Mouse (Mus musculus): ENCODE data around the gene Kirrel. TPM values are rescaled to one million over a fixed set of nuclear protein-coding genes. Genes with fewer than 3 reads are reported as not detected.

Gene Kirrel
- polyA plus RNA-seq, 1 experiment from 2014 or later, result 13.2 TPM

DNA sequence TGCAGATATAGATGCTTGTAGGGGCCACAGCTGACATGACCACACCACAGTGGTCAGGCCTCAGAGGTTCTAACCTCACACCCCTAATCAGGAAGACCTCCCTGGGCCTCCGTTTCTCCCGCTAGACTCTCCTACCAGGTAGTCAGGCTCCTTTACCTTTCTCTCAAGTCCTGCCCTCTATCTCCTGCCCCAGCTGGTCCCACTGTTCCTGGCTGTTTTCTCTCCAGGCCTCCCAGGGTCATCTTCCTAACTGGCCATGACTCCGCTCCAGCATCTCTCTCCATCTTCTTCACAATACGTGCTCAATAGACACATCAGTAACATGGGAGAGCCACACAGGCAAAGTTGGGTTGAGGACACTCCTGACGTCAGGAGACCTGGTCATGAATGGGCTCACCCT, 12.9 kb downstream of the Kirrel start:
- H3K4me3 ChIP-seq (ENCODE audit: low read length), result no peak overlapping the region
- ATAC-seq (ENCODE audit: low read depth), result no peak
- no peak overlapping the region for H3K27ac ChIP-seq (ENCODE audit: low read length)
- H3K4me1 ChIP-seq (replicated peaks; ENCODE audit: control insufficient read depth, insufficient read depth, low read length), result peaks cover 57% of the 10 kb centered on the region
- no peaks in the 10 kb centered on the region for H3K9me3 ChIP-seq (ENCODE audit: control insufficient read depth, low read length)
- no peak overlapping the region for H3K4me2 ChIP-seq (ENCODE audit: low read depth, low read length)
- no peaks in the 10 kb centered on the region; the same call in 1 of the 2 replicates for H3K36me3 ChIP-seq (ENCODE audit: control insufficient read depth, insufficient read depth, low read length)
- H3K27me3 ChIP-seq (ENCODE audit: control insufficient read depth, insufficient read depth, low read depth, low read length), result no peaks in the 10 kb centered on the region
- H3K9ac ChIP-seq (ENCODE audit: low read length), result no peak overlapping the region
- WGBS, result 86% methylated on average over 5 of the region's 5 CpGs

DNA sequence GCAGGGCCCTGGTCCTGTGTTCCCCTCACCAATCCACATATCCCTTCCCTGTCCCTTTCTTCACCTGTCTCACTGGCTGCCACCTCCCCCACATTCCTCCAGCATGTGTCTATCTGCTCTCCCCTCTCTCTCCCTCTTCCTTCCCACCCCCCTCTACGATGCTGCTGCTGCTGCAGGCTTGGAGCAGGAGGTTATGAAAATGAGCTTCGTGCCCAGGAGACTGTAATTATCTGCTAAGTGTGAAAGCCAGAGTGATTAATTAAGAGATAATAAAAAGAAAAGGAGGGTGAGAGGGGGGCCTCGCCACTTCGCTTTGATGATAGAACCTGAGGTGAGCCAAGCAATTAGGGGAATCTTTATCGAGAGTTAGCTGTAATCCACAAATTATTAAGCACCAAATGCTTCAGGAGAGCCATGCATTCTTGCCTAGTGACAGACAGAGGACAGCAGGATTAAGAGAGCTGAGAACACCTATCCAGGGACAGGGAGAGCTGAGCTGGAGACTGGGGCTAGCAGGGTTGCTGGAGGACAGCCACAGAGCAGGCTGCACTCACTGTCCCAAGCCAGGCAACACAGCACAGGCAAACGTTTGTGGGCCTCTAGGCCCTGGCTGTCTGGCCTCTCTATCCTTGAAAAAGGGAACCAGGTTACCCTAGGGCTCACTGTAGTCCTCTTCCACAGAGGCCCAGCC, 13.6 kb downstream of the Kirrel start:
- Histone ChIP-seq H3K4me3 (ENCODE audit: low read length) (no peak overlapping the region), H3K36me3 (ENCODE audit: control insufficient read depth, insufficient read depth, low read length) (no peaks in the 10 kb centered on the region; the same call in 1 of the 2 replicates), H3K4me2 (ENCODE audit: low read depth, low read length) (no peak overlapping the region), H3K9ac (ENCODE audit: low read length) (no peak overlapping the region), H3K4me1 (replicated peaks; ENCODE audit: control insufficient read depth, insufficient read depth, low read length) (peaks cover 57% of the 10 kb centered on the region), H3K27me3 (ENCODE audit: control insufficient read depth, insufficient read depth, low read depth, low read length) (no peaks in the 10 kb centered on the region), H3K9me3 (ENCODE audit: control insufficient read depth, low read length) (no peaks in the 10 kb centered on the region), H3K27ac (ENCODE audit: low read length) (no peak overlapping the region)
- WGBS, result 50% methylated on average over 6 of the region's 6 CpGs
- ATAC-seq (ENCODE audit: low read depth), result no peak

DNA sequence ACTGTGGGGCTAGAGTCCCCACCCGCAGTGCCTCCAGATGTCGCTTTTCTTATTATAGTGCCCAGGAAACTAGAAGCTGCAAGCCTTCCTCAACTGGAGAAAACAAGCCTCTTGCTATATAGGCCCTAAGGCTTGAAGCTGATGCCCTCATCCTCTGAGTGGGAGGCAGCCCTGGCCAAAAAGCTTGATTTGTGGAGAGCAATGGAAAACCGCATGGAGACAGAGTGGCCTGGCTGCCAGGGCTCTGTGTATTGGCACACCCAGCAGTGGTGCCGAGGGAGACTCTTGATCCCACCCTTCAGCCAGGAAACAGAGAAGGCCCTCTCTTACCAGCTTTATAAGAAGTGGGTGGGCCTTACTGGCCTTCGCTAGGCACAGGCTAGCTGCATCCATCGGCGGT, 15.4 kb downstream of the Kirrel start:
- H3K4me3 ChIP-seq (ENCODE audit: low read length), result no peak overlapping the region
- no peaks in the 10 kb centered on the region; the same call in 1 of the 2 replicates for H3K36me3 ChIP-seq (ENCODE audit: control insufficient read depth, insufficient read depth, low read length)
- H3K9ac ChIP-seq (ENCODE audit: low read length), result peak overlapping the region; percentile 11; the same call in 1 of the 2 replicates
- H3K27me3 ChIP-seq (ENCODE audit: control insufficient read depth, insufficient read depth, low read depth, low read length), result no peaks in the 10 kb centered on the region
- peak overlapping the region; percentile 84 for H3K27ac ChIP-seq (ENCODE audit: low read length)
- ATAC-seq (ENCODE audit: low read depth), result peak; percentile 39
- no peak overlapping the region for H3K4me2 ChIP-seq (ENCODE audit: low read depth, low read length)
- H3K4me1 ChIP-seq (replicated peaks; ENCODE audit: control insufficient read depth, insufficient read depth, low read length), result peaks cover 58% of the 10 kb centered on the region
- no peaks in the 10 kb centered on the region for H3K9me3 ChIP-seq (ENCODE audit: control insufficient read depth, low read length)
- WGBS, result 60% methylated on average over 7 of the region's 7 CpGs

DNA sequence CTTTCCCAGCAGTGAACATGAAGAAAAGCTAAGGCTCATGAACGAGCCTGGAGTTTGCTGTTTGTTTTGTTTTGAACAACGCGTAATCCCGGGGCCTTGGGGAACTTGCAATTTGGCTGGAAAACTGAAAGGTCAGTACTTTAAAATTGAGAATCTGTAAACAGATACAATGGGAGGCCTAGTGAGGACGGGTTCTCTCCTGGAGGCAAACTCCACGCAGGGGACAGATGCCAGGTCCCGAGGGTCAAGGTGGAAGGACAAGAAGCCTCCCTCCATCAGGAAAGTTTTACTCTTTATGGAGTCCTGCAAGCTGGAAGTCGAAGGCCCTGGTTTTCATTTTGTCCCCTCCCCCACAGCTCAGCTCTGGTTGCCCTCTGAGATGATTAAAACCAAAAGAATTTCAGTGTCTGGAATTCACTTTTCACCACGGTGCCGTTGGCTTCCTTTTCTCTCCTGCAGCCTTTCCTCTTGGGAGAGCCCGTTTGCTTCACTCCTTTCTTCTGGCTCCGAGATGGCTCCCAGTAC, 16.7 kb downstream of the Kirrel start:
- no peaks in the 10 kb centered on the region for H3K9me3 ChIP-seq (ENCODE audit: control insufficient read depth, low read length)
- H3K4me3 ChIP-seq (ENCODE audit: low read length), result no peak overlapping the region
- peak overlapping the region; percentile 30 for H3K4me2 ChIP-seq (ENCODE audit: low read depth, low read length)
- peak overlapping the region; percentile 23 for H3K9ac ChIP-seq (ENCODE audit: low read length)
- H3K27me3 ChIP-seq (ENCODE audit: control insufficient read depth, insufficient read depth, low read depth, low read length), result no peaks in the 10 kb centered on the region
- H3K4me1 ChIP-seq (replicated peaks; ENCODE audit: control insufficient read depth, insufficient read depth, low read length), result peaks cover 59% of the 10 kb centered on the region
- H3K27ac ChIP-seq (ENCODE audit: low read length), result peak overlapping the region; percentile 84
- 0 out of 2 replicates have a peak, but pooled peaks have one; percentile 13 for ATAC-seq (ENCODE audit: low read depth)
- 9% methylated on average over 12 of the region's 12 CpGs for WGBS
- no peaks in the 10 kb centered on the region for H3K36me3 ChIP-seq (ENCODE audit: control insufficient read depth, insufficient read depth, low read length)

DNA sequence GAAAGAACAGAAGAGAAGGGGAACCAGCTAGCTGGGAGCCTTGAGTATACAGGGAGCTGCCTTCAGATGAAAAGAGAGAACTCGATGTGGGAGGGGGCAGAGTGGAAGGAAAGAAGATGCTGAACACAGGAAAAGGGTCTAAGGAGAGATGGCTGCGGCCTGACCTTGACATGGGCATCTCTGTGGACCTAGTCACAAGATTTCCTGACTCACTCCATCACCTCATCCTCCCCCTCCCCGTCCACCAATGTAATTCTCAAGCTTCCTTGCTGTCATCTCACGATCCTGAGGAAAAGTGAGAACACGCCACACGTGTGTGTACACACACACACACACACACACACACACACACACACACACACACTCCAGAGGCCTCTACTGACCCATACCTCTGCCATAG, 17.2 kb downstream of the Kirrel start:
- H3K9ac ChIP-seq (ENCODE audit: low read length), result peak overlapping the region; percentile 23
- no peak for ATAC-seq (ENCODE audit: low read depth)
- H3K27me3 ChIP-seq (ENCODE audit: control insufficient read depth, insufficient read depth, low read depth, low read length), result no peaks in the 10 kb centered on the region
- peak overlapping the region; percentile 84 for H3K27ac ChIP-seq (ENCODE audit: low read length)
- no peaks in the 10 kb centered on the region for H3K36me3 ChIP-seq (ENCODE audit: control insufficient read depth, insufficient read depth, low read length)
- peaks cover 63% of the 10 kb centered on the region for H3K4me1 ChIP-seq (replicated peaks; ENCODE audit: control insufficient read depth, insufficient read depth, low read length)
- 61% methylated on average over 6 of the region's 6 CpGs for WGBS
- H3K4me2 ChIP-seq (ENCODE audit: low read depth, low read length), result no peak overlapping the region
- H3K4me3 ChIP-seq (ENCODE audit: low read length), result no peak overlapping the region
- H3K9me3 ChIP-seq (ENCODE audit: control insufficient read depth, low read length), result no peaks in the 10 kb centered on the region

DNA sequence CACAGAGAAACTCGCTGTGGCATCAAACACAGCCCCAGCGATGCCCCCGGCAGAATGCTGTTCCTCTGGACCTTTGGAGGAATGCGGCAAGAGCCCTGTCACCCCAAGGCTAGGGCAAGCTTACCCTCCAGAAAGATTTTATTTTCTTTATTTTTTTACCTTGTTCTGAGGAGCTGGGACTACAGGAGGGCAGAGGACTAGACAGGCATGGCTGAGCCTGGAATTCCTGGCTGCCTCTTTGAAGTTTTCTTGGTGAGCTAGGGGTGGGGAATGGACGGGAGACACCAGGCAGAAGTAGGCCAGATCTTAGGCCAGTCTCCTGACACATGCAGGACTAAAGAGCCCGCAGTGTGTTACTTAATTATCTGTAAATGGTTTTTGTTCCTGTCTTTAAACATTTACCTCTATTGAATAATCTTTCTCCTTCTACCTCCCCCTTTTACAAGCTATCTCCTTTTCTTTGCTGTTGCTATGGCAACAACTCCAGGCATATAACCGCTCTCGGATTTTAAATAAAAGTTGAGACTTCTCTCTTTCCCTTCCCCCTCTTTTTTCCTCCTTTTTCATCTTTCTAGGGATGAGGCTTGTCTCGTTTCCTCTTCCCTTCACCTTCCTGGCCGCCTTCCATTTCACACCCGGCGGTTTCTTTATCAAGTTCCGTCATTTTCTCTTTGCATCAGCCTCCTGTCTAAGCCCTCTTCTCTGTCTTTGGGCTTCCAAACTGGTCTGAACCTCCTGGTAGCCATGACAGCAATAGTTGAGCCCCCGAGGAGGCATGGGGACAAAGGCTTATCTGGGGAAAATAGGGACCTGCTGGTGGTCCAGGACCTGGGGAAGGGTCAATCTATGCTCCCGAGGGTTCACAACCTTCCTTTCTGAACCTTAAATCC, 19.9 kb downstream of the Kirrel start:
- Histone ChIP-seq H3K27ac (ENCODE audit: low read length) (peak overlapping the region; percentile 63), H3K36me3 (ENCODE audit: control insufficient read depth, insufficient read depth, low read length) (no peaks in the 10 kb centered on the region)

DNA sequence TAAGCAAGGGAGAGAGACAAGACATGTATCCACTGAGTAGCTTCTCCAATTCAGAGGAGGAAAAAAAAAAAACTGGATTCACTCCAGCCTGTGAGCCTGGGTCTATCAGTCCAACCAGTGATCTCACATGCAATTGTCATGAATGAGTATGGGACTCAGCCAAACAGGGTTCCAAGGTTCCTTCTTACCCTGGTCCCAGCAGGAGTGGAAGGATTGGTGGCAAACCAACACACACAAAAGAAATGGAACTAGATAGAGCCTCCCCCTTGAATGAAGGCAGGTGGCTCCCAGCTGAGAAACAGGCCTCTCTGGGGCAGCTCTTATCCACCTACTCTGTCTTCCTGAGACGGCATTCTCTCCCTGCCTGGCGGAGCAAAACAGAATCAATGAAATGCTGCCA, 21.5 kb downstream of the Kirrel start:
- no peak for ATAC-seq (ENCODE audit: low read depth)
- Histone ChIP-seq H3K4me1 (replicated peaks; ENCODE audit: control insufficient read depth, insufficient read depth, low read length) (peaks cover 70% of the 10 kb centered on the region), H3K36me3 (ENCODE audit: control insufficient read depth, insufficient read depth, low read length) (no peaks in the 10 kb centered on the region), H3K4me2 (ENCODE audit: low read depth, low read length) (no peak overlapping the region), H3K27ac (ENCODE audit: low read length) (peak overlapping the region; percentile 99), H3K9ac (ENCODE audit: low read length) (0 out of 2 replicates have a peak overlapping the region, but pooled peaks have one; percentile 11), H3K27me3 (ENCODE audit: control insufficient read depth, insufficient read depth, low read depth, low read length) (no peaks in the 10 kb centered on the region), H3K4me3 (ENCODE audit: low read length) (no peak overlapping the region), H3K9me3 (ENCODE audit: control insufficient read depth, low read length) (no peaks in the 10 kb centered on the region)
- 19% methylated on average over 2 of the region's 2 CpGs for WGBS

More for the DNA sequence above, 19.9 kb downstream of the Kirrel start:
- WGBS, result 34% methylated on average over 15 of the region's 15 CpGs
- peaks cover 81% of the 10 kb centered on the region for H3K4me1 ChIP-seq (replicated peaks; ENCODE audit: control insufficient read depth, insufficient read depth, low read length)
- no peak overlapping the region for H3K4me3 ChIP-seq (ENCODE audit: low read length)
- H3K9ac ChIP-seq (ENCODE audit: low read length), result 0 out of 2 replicates have a peak overlapping the region, but pooled peaks have one; percentile 1
- ATAC-seq (ENCODE audit: low read depth), result no peak
- no peaks in the 10 kb centered on the region for H3K9me3 ChIP-seq (ENCODE audit: control insufficient read depth, low read length)
- no peak overlapping the region for H3K4me2 ChIP-seq (ENCODE audit: low read depth, low read length)
- no peaks in the 10 kb centered on the region for H3K27me3 ChIP-seq (ENCODE audit: control insufficient read depth, insufficient read depth, low read depth, low read length)

DNA sequence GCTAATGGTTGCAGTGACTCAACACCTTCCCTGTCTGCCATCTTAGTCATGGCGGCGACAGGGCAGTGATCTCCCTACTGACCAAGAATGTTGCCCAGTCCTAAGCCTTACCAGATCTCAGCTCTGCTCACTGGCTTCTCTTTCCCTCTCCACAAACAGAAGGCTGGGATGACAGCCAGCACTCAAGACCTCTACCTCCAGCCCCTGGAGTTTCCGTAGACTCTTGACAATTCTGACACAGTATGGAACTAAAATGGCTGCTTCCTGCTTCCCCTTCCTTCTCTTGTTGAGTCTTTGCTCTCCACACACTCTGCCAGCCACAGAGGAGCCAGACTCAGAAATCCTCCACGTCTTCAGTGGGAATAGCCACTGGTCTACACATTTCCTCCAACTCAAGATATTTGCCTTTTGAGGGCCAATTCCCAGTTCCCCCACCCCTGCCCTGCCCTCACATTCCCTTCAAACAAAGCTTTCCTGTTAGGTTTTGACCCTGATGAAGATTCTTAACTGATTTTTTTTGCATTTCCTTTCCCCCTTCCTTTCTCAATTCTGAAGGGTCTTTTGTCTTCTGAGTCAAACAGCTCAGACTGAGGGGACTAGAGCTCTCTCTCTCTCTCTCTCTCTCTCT, 22.3 kb downstream of the Kirrel start:
- Histone ChIP-seq H3K4me1 (replicated peaks; ENCODE audit: control insufficient read depth, insufficient read depth, low read length) (peaks cover 62% of the 10 kb centered on the region), H3K36me3 (ENCODE audit: control insufficient read depth, insufficient read depth, low read length) (no peaks in the 10 kb centered on the region), H3K27me3 (ENCODE audit: control insufficient read depth, insufficient read depth, low read depth, low read length) (no peaks in the 10 kb centered on the region), H3K9ac (ENCODE audit: low read length) (no peak overlapping the region), H3K4me2 (ENCODE audit: low read depth, low read length) (no peak overlapping the region), H3K4me3 (ENCODE audit: low read length) (no peak overlapping the region), H3K27ac (ENCODE audit: low read length) (peak overlapping the region; percentile 99), H3K9me3 (ENCODE audit: control insufficient read depth, low read length) (no peaks in the 10 kb centered on the region)
- WGBS, result 42% methylated on average over 4 of the region's 4 CpGs
- ATAC-seq (ENCODE audit: low read depth), result peak; percentile 55

All from lung, embryonic 16.5 days (tissue).